25 mouse cellular contexts compared by ENCODE assay signal in the genomic region with DNA sequence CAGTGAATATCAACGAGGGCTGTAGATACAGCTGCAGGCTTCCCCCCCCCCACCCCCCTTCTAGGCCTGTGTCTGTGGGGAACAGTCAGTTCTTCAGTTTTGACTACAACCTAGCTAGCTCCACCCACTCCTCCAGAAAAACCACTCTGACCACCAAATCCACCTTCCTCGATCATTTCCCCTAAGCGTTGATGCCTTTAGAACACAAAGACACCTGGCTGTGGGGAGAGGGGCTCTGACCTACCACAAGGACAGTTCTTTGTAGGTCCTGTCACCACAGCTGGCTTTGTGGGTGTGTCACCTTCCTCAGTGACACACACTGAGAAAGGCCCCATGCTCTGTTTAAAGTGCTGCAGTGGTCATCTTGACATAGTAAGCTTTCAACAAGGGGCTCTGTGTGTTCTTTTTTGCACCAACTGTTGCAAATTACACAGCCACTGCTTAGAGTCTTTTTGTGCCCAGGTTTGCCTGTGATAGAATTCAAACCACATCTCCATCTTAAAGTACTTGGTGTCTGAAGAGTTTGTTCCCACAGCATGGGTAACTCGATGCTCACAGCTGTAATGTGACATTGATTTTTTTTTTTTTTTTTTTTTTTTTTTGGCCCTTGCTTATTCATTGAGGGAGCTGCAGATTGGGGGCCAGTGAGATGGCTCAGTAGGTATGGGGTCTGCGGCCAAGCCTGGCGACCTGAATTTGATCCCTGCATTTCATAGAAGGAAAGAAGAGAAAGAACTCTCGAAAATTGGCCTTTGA. TPM values are rescaled to one million over a fixed set of nuclear protein-coding genes. Genes with fewer than 3 reads are reported as not detected.
DNase-seq lines count a peak whose midpoint lies in the region; ATAC-seq and TF ChIP-seq lines count a peak whose summit lies in the region.
"Had no signal": no experiment of that assay in that cellular context is flagged by ENCODE, and none has a peak within 500 bp of the region (broad histone marks: within the 10 kb centered on the region; RNA-seq: fewer than 3 reads in every experiment).

No protein-coding gene starts in this region.

- 73% methylated on average over 7 of the region's 7 CpGs for WGBS in limb, embryonic 12.5 days
- WGBS in limb, embryonic 10.5 days = 80% methylated on average over 7 of the region's 7 CpGs
- 63% methylated on average over 7 of the region's 7 CpGs for WGBS in stomach, postnatal 0 days

- TF ChIP-seq RAD21 in MEL (IDR thresholded peaks at IDR 0.05; ENCODE audit: low read depth, low read length) = no peak

- DNase-seq in limb, embryonic 10.5 days (ENCODE audit: low spot score) = no peak
- no peak for DNase-seq in MEL (ENCODE audit: low read depth, low spot score)
- no peak for DNase-seq in stomach, postnatal 0 days (ENCODE audit: low spot score)
- DNase-seq in adrenal gland, postnatal 4 days (ENCODE audit: low spot score in 2 of 2) = no peak
- no peak for DNase-seq in adrenal gland, adult 18-20 months (ENCODE audit: low spot score in 2 of 2)
- DNase-seq: embryo, embryonic 11 days; gastrocnemius, postnatal 10 days; kidney, adult 11 months; kidney, postnatal 14 days; left cerebral cortex, postnatal 4 days; liver, embryonic 13.5 days had no signal

- no peak for TF ChIP-seq POLR2A in MEL (IDR thresholded peaks at IDR 0.05; ENCODE audit: control insufficient read depth in 1 of 2, insufficient read depth in 1 of 2, low read depth in 1 of 2, low read length in 2 of 2, poor library complexity in 1 of 2)

- no peaks in the 10 kb centered on the region for H3K36me3 ChIP-seq in limb, embryonic 12.5 days
- no peaks in the 10 kb centered on the region for H3K36me3 ChIP-seq in limb, embryonic 10.5 days
- peaks cover 0 to 6% of the 10 kb centered on the region in 2 experiments; a peak in 2 of 4 replicates for H3K36me3 ChIP-seq in MEL (ENCODE audit: control insufficient read depth in 1 of 2, insufficient read depth in 2 of 2, low read length in 2 of 2)
- H3K36me3 ChIP-seq in stomach, postnatal 0 days (ENCODE audit: control insufficient read depth, insufficient read depth, low read length) = no peaks in the 10 kb centered on the region
- H3K36me3 ChIP-seq: heart, embryonic 10.5 days; hindbrain, embryonic 15.5 days; liver, embryonic 13.5 days had no signal

- peaks cover 6% of the 10 kb centered on the region; the same call in 1 of the 2 replicates for H3K4me1 ChIP-seq in limb, embryonic 12.5 days (replicated peaks)
- H3K4me1 ChIP-seq in limb, embryonic 10.5 days = peaks cover 25% of the 10 kb centered on the region
- no peaks in the 10 kb centered on the region; a peak in 1 of 4 replicates for H3K4me1 ChIP-seq in MEL (ENCODE audit: control insufficient read depth in 1 of 2, insufficient read depth in 2 of 2, low read length in 2 of 2)
- peaks cover 3% of the 10 kb centered on the region; the same call in 1 of the 2 replicates for H3K4me1 ChIP-seq in stomach, postnatal 0 days (replicated peaks; ENCODE audit: control insufficient read depth, insufficient read depth)

- peaks cover 15% of the 10 kb centered on the region for H3K79me2 ChIP-seq in MEL (ENCODE audit: control insufficient read depth, insufficient read depth, low read length, poor library complexity)

- no peak for TF ChIP-seq CTCF in MEL (IDR thresholded peaks at IDR 0.05 in 2 of 3, conservative IDR thresholded peaks at IDR 0.05 in 1 of 3; ENCODE audit: control insufficient read depth in 1 of 3, insufficient read depth in 1 of 3, low read depth in 2 of 3, low read length in 3 of 3, poor library complexity in 1 of 3, severe bottlenecking in 1 of 3)
- TF ChIP-seq CTCF in stomach, postnatal 0 days (IDR thresholded peaks at IDR 0.05; ENCODE audit: low read depth) = no peak

- 0 out of 2 replicates have a peak overlapping the region, but pooled peaks have one; percentile 17 for H3K27ac ChIP-seq in limb, embryonic 12.5 days
- H3K27ac ChIP-seq in limb, embryonic 10.5 days = no peak overlapping the region; the same call in 1 of the 2 replicates
- no peak overlapping the region for H3K27ac ChIP-seq in MEL (ENCODE audit: control insufficient read depth, low read depth, low read length)
- H3K27ac ChIP-seq in stomach, postnatal 0 days (replicated peaks) = peak overlapping the region; percentile 35
- H3K27ac ChIP-seq: heart, embryonic 10.5 days; hindbrain, embryonic 15.5 days; liver, embryonic 13.5 days had no signal

- no peak overlapping the region for H3K4me2 ChIP-seq in limb, embryonic 12.5 days
- no peak overlapping the region for H3K4me2 ChIP-seq in stomach, postnatal 0 days (replicated peaks; ENCODE audit: low read depth)
- H3K4me2 ChIP-seq: hindbrain, embryonic 15.5 days; liver, embryonic 13.5 days had no signal

- H3K4me3 ChIP-seq in limb, embryonic 12.5 days (replicated peaks) = no peak overlapping the region
- no peak overlapping the region for H3K4me3 ChIP-seq in limb, embryonic 10.5 days
- no peak overlapping the region for H3K4me3 ChIP-seq in MEL (ENCODE audit: control insufficient read depth in 1 of 2, insufficient read depth in 1 of 2, low read depth in 2 of 2, low read length in 2 of 2)
- H3K4me3 ChIP-seq in stomach, postnatal 0 days (ENCODE audit: low read depth, low read length) = no peak overlapping the region
- H3K4me3 ChIP-seq: heart, embryonic 10.5 days; hindbrain, embryonic 15.5 days; liver, embryonic 13.5 days had no signal

- H3K27me3 ChIP-seq in limb, embryonic 12.5 days = no peaks in the 10 kb centered on the region
- H3K27me3 ChIP-seq in limb, embryonic 10.5 days (ENCODE audit: low read depth, poor library complexity, severe bottlenecking) = no peaks in the 10 kb centered on the region
- H3K27me3 ChIP-seq in MEL (ENCODE audit: control insufficient read depth in 1 of 2, insufficient read depth in 2 of 2, low read length in 2 of 2) = no peaks in the 10 kb centered on the region
- H3K27me3 ChIP-seq in stomach, postnatal 0 days (ENCODE audit: control insufficient read depth, insufficient read depth, low read length) = no peaks in the 10 kb centered on the region
- H3K27me3 ChIP-seq: hindbrain, embryonic 15.5 days had no signal

- no peak overlapping the region for H3K9ac ChIP-seq in limb, embryonic 12.5 days (replicated peaks)
- no peak overlapping the region for H3K9ac ChIP-seq in MEL (ENCODE audit: control insufficient read depth, low read depth, low read length, poor library complexity, severe bottlenecking)
- H3K9ac ChIP-seq in stomach, postnatal 0 days (ENCODE audit: low read length) = no peak overlapping the region
- H3K9ac ChIP-seq: hindbrain, embryonic 15.5 days; liver, embryonic 13.5 days had no signal

- no peak for ATAC-seq in limb, embryonic 12.5 days (ENCODE audit: insufficient number of reproducible peaks, insufficient read depth, low FRiP score, low TSS enrichment, low read depth)
- ATAC-seq in stomach, postnatal 0 days (ENCODE audit: low FRiP score, low TSS enrichment) = no peak
- no peak for ATAC-seq in megakaryocyte progenitor cell, adult 5-6 weeks (replicated peaks; ENCODE audit: poor library complexity)
- ATAC-seq: midbrain, embryonic 16.5 days had no signal

- H3K9me3 ChIP-seq in limb, embryonic 12.5 days = no peaks in the 10 kb centered on the region
- no peaks in the 10 kb centered on the region for H3K9me3 ChIP-seq in limb, embryonic 10.5 days (replicated peaks)
- no peaks in the 10 kb centered on the region for H3K9me3 ChIP-seq in MEL (replicated peaks; ENCODE audit: insufficient read depth, low read length)
- H3K9me3 ChIP-seq in stomach, postnatal 0 days (ENCODE audit: control insufficient read depth, low read length) = no peaks in the 10 kb centered on the region
- H3K9me3 ChIP-seq: heart, embryonic 10.5 days; hindbrain, embryonic 15.5 days; liver, embryonic 13.5 days had no signal

- no peak for TF ChIP-seq EP300 in MEL (IDR thresholded peaks at IDR 0.05; ENCODE audit: low read depth in 1 of 2, low read length in 2 of 2)
- no peak for TF ChIP-seq EP300 in stomach, postnatal 0 days (optimal IDR thresholded peaks at IDR 0.05)

TF ChIP-seq in MEL, 35 proteins besides CTCF, POLR2A, EP300 and RAD21:
- TF ChIP-seq MAFK (IDR thresholded peaks at IDR 0.05; ENCODE audit: borderline replicate concordance, low read depth, low read length) (no peak), ZNF384 (IDR thresholded peaks at IDR 0.05; ENCODE audit: low read depth, low read length) (0 out of 2 replicates have a peak, but pooled peaks have one; percentile 28)

RNA-seq across cellular contexts. Expression of gene Fkbp5, which starts 28.9 kb away (rescaled TPM):
- 36.2 and 42.4 TPM in 2 replicates for polyA plus RNA-seq in limb, embryonic 12.5 days (2016; fragmentation: Nextera tagmentation; extraction: Ambion mirVana)
- 32.5 and 32.6 TPM in 2 replicates for polyA plus RNA-seq in limb, embryonic 10.5 days (2016; fragmentation: Nextera tagmentation; extraction: Ambion mirVana)
- total RNA-seq in MEL (2012; rRNA removed) = 16.5 and 16.6 TPM in 2 replicates
- polyA plus RNA-seq in MEL (2012; ENCODE audit: insufficient read depth in 1 of 2, insufficient read length in 2 of 2, low read depth in 1 of 2, low replicate concordance in 2 of 2, missing spikeins in 1 of 2) = 100 to 1,000 TPM in 1 of 2 experiments, 10 to 100 TPM in 1; 44.3 to 184 TPM
- polyA plus RNA-seq in stomach, postnatal 0 days (2015; fragmentation: Nextera tagmentation; extraction: Ambion mirVana) = 9.2 and 11.8 TPM in 2 replicates
- total RNA-seq in adrenal gland, postnatal 4 days (2021) = 100 to 1,000 TPM in 1 of 2 experiments, 10 to 100 TPM in 1; 95.8 to 104 TPM
- 25.8 and 30.0 TPM in 2 replicates for total RNA-seq in megakaryocyte progenitor cell, adult 5-6 weeks (2015)
- total RNA-seq in megakaryocyte progenitor cell, adult 5-6 weeks (2017) = 40.2 and 58.9 TPM in 2 replicates
- 100 to 1,000 TPM; 111 to 112 TPM for total RNA-seq in adrenal gland, adult 18-20 months (2021)

RNA-seq across cellular contexts. Expression of gene Armc12, which starts 42.2 kb away (rescaled TPM):
- not detected in 2 replicates for polyA plus RNA-seq in limb, embryonic 12.5 days (2016; fragmentation: Nextera tagmentation; extraction: Ambion mirVana)
- polyA plus RNA-seq in limb, embryonic 10.5 days (2016; fragmentation: Nextera tagmentation; extraction: Ambion mirVana) = not detected in 2 replicates
- total RNA-seq in MEL (2012; rRNA removed) = not detected in 2 replicates
- polyA plus RNA-seq in MEL (2012; ENCODE audit: insufficient read depth in 1 of 2, insufficient read length in 2 of 2, low read depth in 1 of 2, low replicate concordance in 2 of 2, missing spikeins in 1 of 2) = under 1 TPM in 1 of 2 experiments, not detected in 1; 0.15 TPM
- polyA plus RNA-seq in stomach, postnatal 0 days (2015; fragmentation: Nextera tagmentation; extraction: Ambion mirVana) = not detected in 2 replicates
- under 1 TPM in 1 of 2 experiments, not detected in 1; 0.22 TPM for total RNA-seq in adrenal gland, postnatal 4 days (2021)
- total RNA-seq in megakaryocyte progenitor cell, adult 5-6 weeks (2015) = not detected in 2 replicates
- total RNA-seq in megakaryocyte progenitor cell, adult 5-6 weeks (2017) = not detected in 2 replicates
- total RNA-seq in adrenal gland, adult 18-20 months (2021) = not detected
- total RNA-seq: gastrocnemius, postnatal 10 days; heart, postnatal 25 days; layer of hippocampus, adult 8-10 months; left cerebral cortex, adult 18-20 months; left cerebral cortex, postnatal 4 days; megakaryocyte-erythroid progenitor cell, adult 5-6 weeks had no signal
- polyA plus RNA-seq: C2C12; forebrain, embryonic 11.5 days; frontal cortex, adult 2 months; hindbrain, embryonic 15.5 days; liver, embryonic 13.5 days; lung, embryonic 16.5 days; midbrain, embryonic 16.5 days; neural tube, embryonic 11.5 days had no signal

Comparison
In these comparisons a context has a peak if more than half of its experiments do, and no peak if none do; other contexts are left out.
1. H3K27ac ChIP-seq: peak in limb, embryonic 12.5 days (single experiment) and stomach, postnatal 0 days (single experiment); none in limb, embryonic 10.5 days (single experiment) and MEL (single experiment).